Mouse (Mus musculus) bone marrow, adult 2 months (tissue): ENCODE measurements around the gene Cela1.

ENCODE experiments used
- CTCF ChIP-seq: fragments of 200-500 bp; IDR thresholded peaks from 2 replicates; pipeline ENCODE4 v1.5.1; 2011; ENCODE audit warnings: low read length, control low read depth; ENCODE audit not compliant: control insufficient read depth, insufficient read depth
- POLR2A ChIP-seq: fragments of 200-500 bp; IDR thresholded peaks from 2 replicates; pipeline ENCODE4 v1.6.1; 2011; ENCODE audit warnings: low read depth, mild to moderate bottlenecking, control low read depth, low read length, borderline replicate concordance; ENCODE audit not compliant: control insufficient read depth

DNA sequence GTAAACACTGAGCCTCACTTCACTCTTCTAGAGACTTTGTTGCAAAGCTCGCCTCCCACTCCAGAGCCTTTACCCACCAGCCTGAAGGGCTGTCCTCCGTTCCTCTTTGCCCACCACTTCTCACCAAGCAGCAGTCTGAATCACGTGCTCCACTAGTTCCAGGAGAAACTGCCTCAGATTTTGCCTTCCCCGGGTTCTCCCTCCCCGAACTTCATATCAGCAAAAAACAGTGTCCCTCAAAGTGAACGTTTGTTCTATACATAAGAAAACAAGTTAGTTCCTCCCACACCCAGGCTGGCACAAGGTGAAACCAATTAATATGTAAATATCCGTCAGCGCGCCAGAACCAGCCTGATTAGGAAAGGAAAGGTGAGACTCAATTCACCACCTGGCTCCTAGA is 52.5 kb downstream of the Cela1 start:
- TF ChIP-seq POLR2A, result no peak
- no peak for TF ChIP-seq CTCF
